In the genomic region with DNA sequence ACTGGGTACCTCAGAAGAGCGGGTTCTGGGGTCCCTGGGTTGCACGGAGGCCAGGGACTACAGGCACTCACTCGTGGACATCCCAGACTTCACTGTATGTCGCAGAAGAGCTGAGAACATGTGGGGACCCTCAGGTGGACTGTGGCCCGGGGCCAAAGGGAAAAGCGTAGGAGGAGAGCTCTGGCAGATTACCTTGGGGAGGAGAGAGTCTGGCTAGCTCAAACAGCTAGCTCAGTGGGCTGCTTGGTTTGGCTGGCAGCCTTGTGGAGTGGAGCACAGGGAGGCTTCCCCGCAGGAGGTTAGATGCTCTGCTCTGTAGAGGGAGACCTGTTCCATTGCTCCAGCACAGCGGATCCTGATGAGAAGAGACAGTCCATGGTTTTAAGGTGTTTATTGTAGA, we compare ENCODE assay signal across 28 mouse cellular contexts.
"Had no signal": no experiment of that assay in that cellular context is flagged by ENCODE, and none has a peak within 500 bp of the region (broad histone marks: within the 10 kb centered on the region; RNA-seq: fewer than 3 reads in every experiment).

No protein-coding gene starts in this region.

- ATAC-seq: hindbrain, embryonic 16.5 days; inflammation-experienced regulatory T-cells, adult 6 months; intestine, embryonic 15.5 days; intestine, postnatal 0 days; liver, embryonic 12.5 days had no signal

- H3K9ac ChIP-seq: heart, embryonic 13.5 days; heart, embryonic 15.5 days; hindbrain, embryonic 12.5 days; hindbrain, embryonic 14.5 days; intestine, embryonic 15.5 days; limb, embryonic 13.5 days; limb, embryonic 15.5 days; liver, embryonic 12.5 days; liver, embryonic 15.5 days had no signal

- H3K4me1 ChIP-seq: heart, embryonic 15.5 days; hindbrain, embryonic 12.5 days; intestine, embryonic 15.5 days; limb, embryonic 13.5 days; limb, embryonic 15.5 days had no signal

- H3K27ac ChIP-seq: gastrocnemius, adult 2 months; heart, adult 2 months; heart, embryonic 13.5 days; heart, embryonic 15.5 days; hindbrain, embryonic 10.5 days; hindbrain, embryonic 12.5 days; hindbrain, embryonic 14.5 days; intestine, embryonic 15.5 days; layer of hippocampus, adult 2 months; limb, embryonic 13.5 days; limb, embryonic 15.5 days; liver, embryonic 12.5 days; liver, embryonic 15.5 days had no signal

- H3K4me3 ChIP-seq: gastrocnemius, adult 2 months; heart, adult 2 months; heart, embryonic 13.5 days; heart, embryonic 15.5 days; hindbrain, embryonic 10.5 days; hindbrain, embryonic 12.5 days; intestine, embryonic 15.5 days; layer of hippocampus, adult 2 months; limb, embryonic 13.5 days; limb, embryonic 15.5 days; liver, embryonic 12.5 days; liver, embryonic 15.5 days had no signal

- H3K36me3 ChIP-seq: heart, embryonic 13.5 days; heart, embryonic 15.5 days; hindbrain, embryonic 10.5 days; hindbrain, embryonic 12.5 days; intestine, embryonic 15.5 days; limb, embryonic 13.5 days; limb, embryonic 15.5 days; liver, embryonic 12.5 days; liver, embryonic 15.5 days had no signal

- H3K9me3 ChIP-seq: heart, embryonic 15.5 days; hindbrain, embryonic 10.5 days; hindbrain, embryonic 12.5 days; intestine, embryonic 15.5 days; limb, embryonic 13.5 days; limb, embryonic 15.5 days; liver, embryonic 12.5 days; liver, embryonic 15.5 days had no signal

- H3K27me3 ChIP-seq: heart, embryonic 13.5 days; heart, embryonic 15.5 days; hindbrain, embryonic 12.5 days; intestine, embryonic 15.5 days; limb, embryonic 13.5 days; limb, embryonic 15.5 days; liver, embryonic 12.5 days; liver, embryonic 15.5 days had no signal

- H3K4me2 ChIP-seq: heart, embryonic 11.5 days; heart, embryonic 13.5 days; heart, embryonic 15.5 days; hindbrain, embryonic 12.5 days; hindbrain, embryonic 14.5 days; intestine, embryonic 15.5 days; limb, embryonic 13.5 days; limb, embryonic 15.5 days; liver, embryonic 12.5 days; liver, embryonic 15.5 days had no signal

- DNase-seq: gastrocnemius, adult 2 months; gastrocnemius, postnatal 10 days; gastrocnemius, postnatal 25 days; heart, adult 2 months; heart, postnatal 14 days; heart, postnatal 36 days; kidney, adult 18-20 months; kidney, adult 8-10 months; kidney, postnatal 10 days; kidney, postnatal 25 days; kidney, postnatal 4 days; layer of hippocampus, postnatal 36 days; left cerebral cortex, postnatal 4 days had no signal
